Mouse (Mus musculus) heart, postnatal 25 days (tissue): ENCODE measurements around the gene Astn2. TPM values are rescaled to one million over a fixed set of nuclear protein-coding genes. Genes with fewer than 3 reads are reported as not detected.
A peak's percentile ranks its signal among the peaks of the same experiment; 100 is the strongest.

Experiments
- DNase-seq: peaks from one replicate; pipeline ENCODE4 v3.0.0; 2022; ENCODE audit warnings: low spot score
- intact Hi-C: fragments of 180-260 bp; cut with DNase I; formaldehyde crosslinking; loops from one replicate; pipeline ENCODE4 v1.15.1; 2025
- total RNA-seq, 2 experiments: library from RNA; stranded (reverse); gene quantifications; 2 replicates each; pipeline ENCODE4 v1.2.3; 2021

Gene Astn2
- total RNA-seq, 2 experiments from 2014 or later, result 0.64 to 0.99 TPM

- DNase-seq, result no peak
- intact Hi-C loops, result no loop called here
These were observed 1013.4 kb downstream of the Astn2 start for GRCm38 (mm10) chr4:65391001-65391400.

- intact Hi-C loops, result no loop called here
- no peak for DNase-seq
These were observed 1021.3 kb downstream of the Astn2 start for GRCm38 (mm10) chr4:65383070-65383469.

- no peak for DNase-seq
- intact Hi-C loops, result no loop called here
These were observed 1025.0 kb downstream of the Astn2 start for GRCm38 (mm10) chr4:65379461-65379860.

GRCm38 (mm10) chr4:65376571-65376970 is 1027.8 kb downstream of the Astn2 start:
- DNase-seq, result no peak
- intact Hi-C loops, result no loop called here

- intact Hi-C loops, result no loop called here
- DNase-seq, result no peak
These were observed 1030.6 kb downstream of the Astn2 start for GRCm38 (mm10) chr4:65373841-65374240.

GRCm38 (mm10) chr4:65372731-65373130 is 1031.7 kb downstream of the Astn2 start:
- intact Hi-C loops, result no loop called here
- peak; percentile 8 for DNase-seq

- no peak for DNase-seq
- intact Hi-C loops, result no loop called here
These were observed 1037.3 kb downstream of the Astn2 start for GRCm38 (mm10) chr4:65367135-65367534.

- DNase-seq, result no peak
- intact Hi-C loops, result loop anchor here (10.0 kb wide), 1 partner anchor 140 kb away; no protein-coding TSS in a partner anchor
These were observed 1049.8 kb downstream of the Astn2 start for GRCm38 (mm10) chr4:65354580-65354979.

GRCm38 (mm10) chr4:65350521-65350920 is 1053.9 kb downstream of the Astn2 start:
- no peak for DNase-seq
- intact Hi-C loops, result loop anchor here (10.0 kb wide), 1 partner anchor 144 kb away; no protein-coding TSS in a partner anchor

- intact Hi-C loops, result no loop called here
- no peak for DNase-seq
These were observed 1062.6 kb downstream of the Astn2 start for GRCm38 (mm10) chr4:65341766-65342165.

GRCm38 (mm10) chr4:65333718-65334117 is 1070.7 kb downstream of the Astn2 start:
- DNase-seq, result no peak
- intact Hi-C loops, result no loop called here
